Mouse (Mus musculus) cerebellum, adult 2 months (tissue): ENCODE data around the gene Gmip. TPM values are rescaled to one million over a fixed set of nuclear protein-coding genes. Genes with fewer than 3 reads are reported as not detected.

Source experiments
- DNase-seq, 2 experiments: peaks; one replicate each; pipeline ENCODE4 v3.0.0; 2021
- H3K27ac ChIP-seq: fragments of 200-500 bp; 2 replicates; pipeline ENCODE4 v1.5.1; 2012; ENCODE audit warnings: low read length, control low read depth, inconsistent platforms; ENCODE audit not compliant: insufficient read depth
- H3K27me3 ChIP-seq: fragments of 200-500 bp; 2 replicates; pipeline ENCODE4 v1.6.1; 2012; ENCODE audit warnings: inconsistent platforms, mild to moderate bottlenecking, low read length, moderate library complexity; ENCODE audit not compliant: control insufficient read depth, insufficient read depth
- H3K4me1 ChIP-seq: fragments of 200-500 bp; 2 replicates; pipeline ENCODE4 v1.6.1; 2011; ENCODE audit warnings: low read length; ENCODE audit not compliant: control insufficient read depth, insufficient read depth
- H3K4me3 ChIP-seq: fragments of 200-500 bp; replicated peaks from 2 replicates; pipeline ENCODE3; 2011; ENCODE audit warnings: mild to moderate bottlenecking, low read depth, low read length, control low read depth; ENCODE audit not compliant: insufficient read depth
- CTCF ChIP-seq: fragments of 200-500 bp; IDR thresholded peaks from 2 replicates; pipeline ENCODE4 v1.5.1; 2011; ENCODE audit warnings: low read depth, mild to moderate bottlenecking, control low read depth, low read length, moderate library complexity, borderline replicate concordance; ENCODE audit not compliant: insufficient read depth
- POLR2A ChIP-seq: fragments of 200-500 bp; IDR thresholded peaks from 2 replicates; pipeline ENCODE4 v1.6.1; 2011; ENCODE audit warnings: low read length, control low read depth, borderline replicate concordance; ENCODE audit not compliant: insufficient read depth
- WGBS: fragments of 180-500 bp; shearing (Covaris S2); methylation state at CpG from one replicate; pipeline ENCODE4 v1.1.7; 2018; 5-methylcytosine and 5-hydroxymethylcytosine counted together
- polyA plus RNA-seq: library from polyadenylated mRNA; depleted of rRNA; stranded (reverse); fragments of >200 nt; gene quantifications from 2 replicates; pipeline ENCODE4 v1.2.3, GENCODE M21; 2012

The Gmip gene
- polyA plus RNA-seq, 1 experiment = 8.2 TPM

GRCm38 (mm10) chr8:69805491-69805890, 3.0 kb upstream of the Gmip start:
- Histone ChIP-seq H3K4me1 (0 out of 2 replicates have a peak, but pooled peaks cover 3% of the 10 kb centered on the region), H3K27ac (no peak overlapping the region), H3K4me3 (no peak overlapping the region), H3K27me3 (no peaks in the 10 kb centered on the region)
- WGBS = 84% methylated on average over 9 of the region's 9 CpGs
- no peak for DNase-seq
- TF ChIP-seq CTCF (no peak), POLR2A (no peak)

GRCm38 (mm10) chr8:69807236-69807635, 1.2 kb upstream of the Gmip start:
- no peak for TF ChIP-seq CTCF
- 71% methylated on average over 5 of the region's 5 CpGs for WGBS
- no peak overlapping the region for H3K4me3 ChIP-seq
- H3K27me3 ChIP-seq = no peaks in the 10 kb centered on the region
- H3K27ac ChIP-seq = no peak overlapping the region
- 0 out of 2 replicates have a peak, but pooled peaks cover 3% of the 10 kb centered on the region for H3K4me1 ChIP-seq
- no peak for DNase-seq

- Histone ChIP-seq H3K27me3 (no peaks in the 10 kb centered on the region), H3K4me1 (0 out of 2 replicates have a peak, but pooled peaks cover 3% of the 10 kb centered on the region), H3K27ac (no peak overlapping the region), H3K4me3 (peak overlapping the region; percentile 49)
- no peak for DNase-seq
- WGBS = 3% methylated on average over 23 of the region's 23 CpGs
- TF ChIP-seq POLR2A = no peak
- TF ChIP-seq CTCF = no peak
These were observed 455 bp downstream of the Gmip start for GRCm38 (mm10) chr8:69808864-69809403.

- Histone ChIP-seq H3K27ac (no peak overlapping the region), H3K4me1 (0 out of 2 replicates have a peak, but pooled peaks cover 3% of the 10 kb centered on the region), H3K4me3 (no peak overlapping the region), H3K27me3 (no peaks in the 10 kb centered on the region)
- no peak for DNase-seq
- 80% methylated on average over 3 of the region's 3 CpGs for WGBS
- no peak for TF ChIP-seq POLR2A
- no peak for TF ChIP-seq CTCF
These were observed 1.3 kb downstream of the Gmip start for GRCm38 (mm10) chr8:69809820-69810219.

- Histone ChIP-seq H3K4me1 (no peaks in the 10 kb centered on the region), H3K27ac (no peak overlapping the region), H3K27me3 (no peaks in the 10 kb centered on the region), H3K4me3 (no peak overlapping the region)
- DNase-seq = no peak
- WGBS = 78% methylated on average over 2 of the region's 2 CpGs
- no peak for TF ChIP-seq CTCF
- no peak for TF ChIP-seq POLR2A
These were observed 6.4 kb downstream of the Gmip start for GRCm38 (mm10) chr8:69814881-69815280.

GRCm38 (mm10) chr8:69815396-69815795, 6.9 kb downstream of the Gmip start:
- Histone ChIP-seq H3K27ac (no peak overlapping the region), H3K4me3 (no peak overlapping the region), H3K27me3 (no peaks in the 10 kb centered on the region), H3K4me1 (no peaks in the 10 kb centered on the region)
- 90% methylated on average over 4 of the region's 4 CpGs for WGBS
- no peak for DNase-seq
- no peak for TF ChIP-seq POLR2A

GRCm38 (mm10) chr8:69820466-69820865, 12.0 kb downstream of the Gmip start:
- no peak overlapping the region for H3K27ac ChIP-seq
- peaks cover 2% of the 10 kb centered on the region; the same call in 1 of the 2 replicates for H3K4me1 ChIP-seq
- H3K27me3 ChIP-seq = no peaks in the 10 kb centered on the region
- no peak for DNase-seq
- H3K4me3 ChIP-seq = no peak overlapping the region
- TF ChIP-seq CTCF (no peak), POLR2A (no peak)
- WGBS = 78% methylated on average over 9 of the region's 9 CpGs

- TF ChIP-seq POLR2A = no peak
- TF ChIP-seq CTCF = no peak
- Histone ChIP-seq H3K27me3 (no peaks in the 10 kb centered on the region), H3K4me1 (peaks cover 2% of the 10 kb centered on the region; the same call in 1 of the 2 replicates), H3K27ac (no peak overlapping the region), H3K4me3 (peak overlapping the region; percentile 42)
- WGBS = 2% methylated on average over 15 of the region's 22 CpGs
- DNase-seq = peak in 1 of 2 experiments; percentile 23
These were observed 13.5 kb downstream of the Gmip start for GRCm38 (mm10) chr8:69821971-69822385.
